Mouse (Mus musculus): ENCODE measurements at regions not wholly inside any gene's neighbourhood (a gene's known extent, or its start where the extent isn't known, plus 50 kb on each side); places are given as distances from the start of the nearest gene placed in this dataset.
A peak's percentile ranks its signal among the peaks of the same experiment; 100 is the strongest.
"Not testable (repeated sequence)": the region's sequence is repeated elsewhere in the genome, so short reads cannot be mapped to it uniquely, and the experiment has no call there.

DNA sequence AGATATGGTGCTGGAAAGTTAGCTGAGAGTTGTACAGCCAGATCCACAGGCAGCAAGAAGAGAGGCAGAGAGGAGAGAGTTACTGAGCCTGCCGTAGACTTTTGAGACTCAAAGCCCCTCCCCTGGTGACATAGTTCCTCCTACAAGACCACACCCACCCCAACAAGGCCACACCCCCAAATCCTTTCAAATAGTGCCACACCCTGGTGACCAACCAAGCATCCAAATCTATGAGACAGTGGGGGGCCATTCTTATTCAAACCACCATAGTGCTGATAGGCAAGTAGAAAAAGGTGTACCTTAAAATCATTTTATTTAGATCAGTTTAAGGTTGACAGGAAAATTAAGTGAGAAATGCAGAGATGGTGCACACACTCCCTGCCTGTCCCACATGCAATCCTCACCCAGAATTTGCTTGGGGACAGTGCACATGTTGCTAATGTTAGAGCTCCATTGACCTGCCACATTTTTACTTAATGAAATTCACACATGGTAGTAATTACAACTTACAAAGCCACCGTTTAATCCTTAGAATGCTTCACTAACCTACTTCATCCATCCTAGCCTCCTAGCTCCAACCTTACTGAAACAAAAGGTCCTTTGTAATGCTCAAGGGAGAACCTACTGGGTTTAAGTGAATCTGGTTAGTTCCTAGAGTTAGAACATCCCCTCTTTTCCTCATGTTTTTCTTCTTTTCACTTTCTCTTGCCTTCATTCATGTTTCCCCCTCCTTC lies 86.5 kb downstream of the Phlda1 start:
- DNase-seq = no peak

DNA sequence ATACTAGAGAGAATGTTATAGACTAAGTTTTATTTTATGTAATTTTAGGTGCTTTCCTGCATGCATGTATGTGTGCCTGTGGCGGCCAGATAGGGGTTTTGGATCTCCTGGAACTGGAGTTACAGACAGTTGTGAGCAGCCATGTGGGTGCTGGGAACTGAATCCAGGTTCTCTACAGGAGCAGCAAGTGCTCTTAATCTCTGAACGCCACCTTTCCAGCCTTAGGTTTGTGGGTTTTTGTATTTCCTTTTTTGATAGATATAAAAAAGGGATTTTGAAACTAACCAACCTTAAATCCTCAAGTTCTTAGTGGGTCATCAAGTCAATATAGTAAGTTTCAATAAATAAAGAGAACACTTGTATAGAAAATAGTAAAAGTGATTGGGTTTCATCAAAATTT lies 87.2 kb downstream of the Phlda1 start:
- no peak for DNase-seq

DNA sequence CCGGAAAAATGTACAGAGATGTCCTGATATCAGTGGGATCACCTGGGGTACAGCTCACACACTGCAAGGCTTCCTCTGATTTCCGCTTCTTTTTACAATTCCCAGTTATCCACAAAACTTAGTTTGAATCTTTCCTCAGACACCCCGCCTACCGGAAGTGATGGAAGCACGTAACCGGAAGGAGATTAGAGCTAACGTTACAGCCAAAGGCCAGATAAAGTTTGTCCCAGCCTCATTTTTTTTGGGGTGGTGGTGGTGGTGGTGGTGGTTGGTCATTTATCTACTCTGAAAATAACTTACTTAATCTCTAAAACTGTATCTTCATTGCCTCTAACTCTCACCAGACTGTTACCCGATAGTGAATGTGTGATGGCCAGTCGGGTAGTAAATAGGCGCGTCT lies 88.1 kb downstream of the Phlda1 start:
- no peak for DNase-seq

DNA sequence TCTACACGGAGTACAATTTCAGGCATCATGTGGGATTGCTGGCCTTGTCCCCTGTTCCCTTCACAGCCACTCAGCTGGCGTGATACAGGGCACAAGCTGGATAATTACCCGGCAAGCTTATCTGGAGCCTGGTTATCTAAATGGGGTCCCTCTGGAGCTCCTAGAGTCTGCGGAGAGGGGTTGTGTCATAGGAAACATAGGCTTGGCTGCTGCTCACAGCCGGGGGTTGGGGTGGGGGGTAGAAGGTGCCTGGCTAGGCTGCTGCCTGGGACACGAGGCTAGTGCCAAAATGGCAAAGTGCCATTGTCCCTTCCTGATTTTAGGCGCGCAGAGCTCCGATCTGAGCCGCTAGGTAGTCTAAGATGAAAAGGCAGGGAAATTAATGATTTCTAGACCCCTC lies 88.6 kb downstream of the Phlda1 start:
- peak; percentile 41 for DNase-seq

DNA sequence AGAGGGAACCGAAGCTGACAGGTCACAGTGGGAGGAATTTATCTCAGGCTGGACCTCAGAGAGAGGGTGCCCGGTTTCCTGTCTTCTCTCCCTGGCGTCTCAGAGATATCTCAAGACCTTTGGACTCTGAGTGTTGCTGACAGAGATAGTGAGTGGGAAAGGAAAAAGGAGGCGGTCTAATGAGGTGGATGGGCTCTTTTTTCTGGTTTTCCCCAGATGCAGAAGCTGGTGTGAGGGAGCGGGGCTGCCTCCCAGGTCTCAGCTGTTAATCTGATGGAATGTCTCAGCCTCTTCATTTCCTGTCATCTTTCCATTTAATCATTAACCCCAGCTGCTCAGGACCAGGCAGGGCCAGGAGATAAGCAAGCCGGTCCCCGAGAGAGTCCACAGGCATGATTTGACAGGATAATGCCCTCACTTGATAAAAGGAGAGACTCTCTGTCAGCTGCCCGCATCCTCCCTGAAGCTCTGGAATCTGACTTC lies 89.5 kb downstream of the Phlda1 start:
- DNase-seq = peak; percentile 46

DNA sequence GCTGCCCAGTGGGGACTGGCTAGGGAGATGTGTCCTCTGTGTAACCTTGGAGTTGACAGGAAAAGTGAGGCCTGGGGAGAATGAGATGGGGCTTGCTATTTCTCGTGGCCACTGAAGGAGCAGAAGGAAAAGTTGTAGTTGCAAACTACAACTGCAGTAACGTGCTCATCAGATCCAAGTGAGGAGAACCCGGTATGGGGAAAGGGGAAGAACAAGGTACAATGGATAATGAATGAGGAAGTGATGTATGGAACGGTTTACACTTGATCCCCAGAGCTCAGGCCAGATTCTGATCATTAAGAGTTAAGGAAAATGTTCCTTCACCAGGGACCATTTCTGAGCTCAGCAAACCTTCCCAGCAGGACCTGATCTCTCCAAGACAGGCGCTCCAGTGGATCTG lies 92.6 kb downstream of the Phlda1 start:
- no peak for DNase-seq

DNA sequence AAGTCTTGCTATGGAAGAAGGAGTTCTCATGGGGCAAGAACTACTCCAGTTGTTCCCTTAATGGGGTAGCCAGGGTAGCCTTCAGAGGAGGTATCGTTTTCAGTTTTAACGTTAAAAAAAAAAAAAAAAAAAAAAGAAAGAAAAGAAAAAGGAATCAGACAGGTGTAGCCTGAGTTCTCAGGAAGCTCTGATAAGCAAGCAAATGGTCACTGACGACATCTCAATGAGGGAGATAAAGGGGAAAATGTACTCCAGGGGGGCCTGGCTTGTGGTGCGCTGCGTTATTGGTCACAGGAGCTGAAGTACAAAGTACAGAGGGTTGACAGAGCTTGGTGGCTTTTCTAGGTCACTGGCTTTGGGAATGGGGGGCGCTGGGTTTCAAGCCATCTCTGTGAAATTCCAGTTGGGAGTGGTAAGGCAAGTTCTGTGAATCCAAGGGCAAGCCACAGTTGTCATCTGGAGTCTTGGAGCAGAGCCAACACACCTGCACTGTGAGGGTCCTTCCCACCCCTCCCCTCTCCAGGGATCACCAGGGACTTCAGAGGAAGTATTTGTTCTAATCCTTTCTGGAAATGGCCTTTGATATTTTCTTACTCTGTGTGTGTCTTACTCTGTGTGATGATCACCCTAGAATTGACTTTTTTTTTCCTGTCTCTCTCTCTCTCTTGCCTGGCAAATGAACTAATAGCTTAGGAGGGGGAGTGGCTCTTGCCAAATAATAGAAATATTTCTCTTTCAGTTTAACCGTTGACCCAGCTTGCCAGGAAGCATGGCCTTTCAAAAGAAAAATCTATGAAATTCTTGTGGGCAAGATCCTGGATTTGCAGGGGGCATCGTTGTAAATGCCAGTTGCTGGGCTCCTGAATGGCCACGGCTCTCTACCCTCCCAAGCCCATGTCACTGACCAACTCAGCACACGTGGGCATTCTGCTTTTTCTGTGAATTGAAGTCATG lies 93.5 kb downstream of the Phlda1 start:
- peak; percentile 53 for DNase-seq

DNA sequence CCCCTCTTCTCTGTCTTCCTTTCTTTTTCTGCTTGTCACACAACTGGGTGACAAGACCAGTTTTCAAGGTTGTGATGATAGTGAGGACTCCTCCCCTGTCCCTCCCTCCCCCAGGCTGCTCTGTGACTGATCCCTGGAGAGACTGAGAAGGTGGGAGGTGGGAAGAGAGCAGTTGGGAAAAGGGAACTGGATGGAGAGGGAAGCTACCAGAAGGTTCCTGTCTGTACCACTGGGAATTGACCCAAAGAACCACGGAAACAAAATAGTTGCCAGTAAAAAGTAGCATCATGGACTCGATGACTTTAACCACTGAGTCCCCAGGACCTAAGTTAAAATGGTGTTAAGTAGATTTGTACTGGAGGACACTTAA lies 94.2 kb downstream of the Phlda1 start:
- no peak for DNase-seq

DNA sequence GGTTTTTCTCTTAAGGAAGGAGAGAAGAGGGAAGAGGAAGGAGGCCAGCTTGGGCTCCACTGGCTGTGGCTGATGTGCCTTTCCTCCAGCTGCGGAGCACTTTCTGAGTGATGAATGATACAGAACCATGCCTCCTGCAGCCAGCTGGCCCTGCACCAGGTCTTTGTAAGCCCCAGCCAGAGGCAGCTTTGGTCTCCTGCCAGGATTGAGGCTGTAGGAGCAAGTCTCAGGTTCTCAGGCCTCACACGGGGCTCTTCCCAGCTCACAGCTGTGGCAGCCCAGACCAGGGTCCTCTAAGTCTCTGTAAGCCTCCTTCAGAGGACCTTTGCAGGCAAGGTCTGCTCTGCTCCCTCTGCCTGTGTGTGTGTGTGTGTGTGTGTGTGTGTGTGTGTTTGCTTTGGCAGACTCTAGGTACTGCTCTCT lies 94.6 kb downstream of the Phlda1 start:
- peak; percentile 94 for DNase-seq

DNA sequence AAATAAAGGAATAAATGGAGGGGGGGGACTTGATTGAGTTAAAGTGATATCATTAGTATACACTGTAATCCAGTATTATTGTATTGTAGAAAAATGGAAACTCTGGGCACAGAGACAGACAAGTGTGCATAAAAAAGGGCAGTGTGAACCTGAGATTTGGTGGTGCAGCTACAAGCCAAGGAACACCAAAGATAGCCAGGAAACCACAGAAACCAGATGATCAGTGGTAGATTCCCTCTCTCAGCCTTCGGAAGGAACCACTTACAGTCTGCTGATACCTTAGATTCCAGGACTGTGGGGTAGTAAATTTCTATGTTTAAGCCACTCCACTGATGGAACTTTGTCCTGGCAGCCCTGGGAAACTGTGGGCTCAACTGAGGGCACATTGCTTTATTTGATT lies 97.1 kb downstream of the Phlda1 start:
- DNase-seq = no peak

DNA sequence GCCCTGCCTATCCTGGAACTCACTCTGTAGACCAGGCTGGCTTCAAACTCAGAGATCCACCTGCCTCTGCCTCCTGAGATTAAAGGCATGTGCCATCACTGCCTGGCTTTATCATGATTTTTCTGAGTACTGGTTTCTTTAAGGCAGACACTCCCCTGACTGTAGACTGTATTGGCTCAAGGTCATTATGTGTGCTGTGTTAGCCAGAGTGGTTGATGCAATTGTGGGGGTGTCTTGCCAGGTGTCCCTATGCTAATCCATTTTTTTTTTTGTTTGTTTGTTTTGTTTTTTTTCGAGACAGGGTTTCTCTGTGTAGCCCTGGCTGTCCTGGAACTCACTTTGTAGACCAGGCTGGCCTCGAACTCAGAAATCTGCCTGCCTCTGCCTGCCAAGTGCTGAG lies 101.3 kb downstream of the Phlda1 start:
- DNase-seq = not testable (repeated sequence)

DNA sequence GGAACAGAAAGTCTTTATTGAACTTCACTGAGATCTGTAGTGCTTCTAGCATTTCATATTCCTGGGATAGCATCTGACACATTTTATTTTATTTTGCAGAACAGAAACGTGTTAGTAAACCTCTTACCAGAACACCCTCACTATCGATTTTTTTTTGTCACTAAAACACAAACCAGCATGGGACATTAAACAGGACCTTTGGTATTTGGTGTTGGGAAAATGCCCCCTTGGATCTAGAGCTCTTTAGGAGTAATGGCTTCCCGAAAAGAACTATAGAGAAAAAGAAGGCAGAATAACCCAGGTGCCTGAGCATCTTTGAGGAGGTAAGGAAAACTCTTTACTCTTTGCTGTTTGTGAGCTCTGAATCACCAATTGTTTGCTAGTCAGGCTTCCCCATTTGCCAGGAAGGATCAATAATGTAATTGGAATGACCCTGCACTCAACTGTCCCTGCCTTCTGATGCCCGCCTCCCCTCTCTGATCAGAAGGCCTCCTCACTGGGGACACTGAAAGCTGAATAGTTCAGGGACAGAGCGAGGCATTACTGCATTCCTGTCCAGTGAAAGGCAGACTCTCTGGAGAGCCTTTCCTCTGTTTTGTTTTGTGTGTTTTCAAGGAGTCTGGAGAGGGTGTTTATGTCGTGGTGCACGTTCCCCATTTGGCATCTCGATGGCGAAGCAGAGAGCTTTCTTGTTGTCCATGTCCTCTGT lies 102.5 kb downstream of the Phlda1 start:
- DNase-seq = no peak

DNA sequence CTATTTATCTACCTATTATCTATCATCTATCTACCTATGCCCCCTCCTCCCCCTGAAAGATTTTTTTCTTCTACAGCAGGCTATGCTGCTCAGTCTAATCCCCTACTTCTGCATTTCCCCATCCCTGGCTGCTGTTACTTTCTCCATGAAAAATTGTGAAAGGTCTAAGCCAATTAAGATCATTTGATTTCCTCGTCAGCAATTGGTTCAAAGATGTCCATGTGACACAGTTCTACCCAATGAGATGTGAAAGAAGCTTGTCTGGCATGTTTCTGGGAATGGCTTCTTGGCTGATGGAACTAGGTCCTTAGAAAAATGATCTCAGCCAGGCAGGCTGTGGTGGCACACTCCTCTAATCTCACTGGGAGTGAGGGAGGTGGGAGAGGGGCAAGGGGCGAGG lies 103.8 kb downstream of the Phlda1 start:
- DNase-seq = no peak

DNA sequence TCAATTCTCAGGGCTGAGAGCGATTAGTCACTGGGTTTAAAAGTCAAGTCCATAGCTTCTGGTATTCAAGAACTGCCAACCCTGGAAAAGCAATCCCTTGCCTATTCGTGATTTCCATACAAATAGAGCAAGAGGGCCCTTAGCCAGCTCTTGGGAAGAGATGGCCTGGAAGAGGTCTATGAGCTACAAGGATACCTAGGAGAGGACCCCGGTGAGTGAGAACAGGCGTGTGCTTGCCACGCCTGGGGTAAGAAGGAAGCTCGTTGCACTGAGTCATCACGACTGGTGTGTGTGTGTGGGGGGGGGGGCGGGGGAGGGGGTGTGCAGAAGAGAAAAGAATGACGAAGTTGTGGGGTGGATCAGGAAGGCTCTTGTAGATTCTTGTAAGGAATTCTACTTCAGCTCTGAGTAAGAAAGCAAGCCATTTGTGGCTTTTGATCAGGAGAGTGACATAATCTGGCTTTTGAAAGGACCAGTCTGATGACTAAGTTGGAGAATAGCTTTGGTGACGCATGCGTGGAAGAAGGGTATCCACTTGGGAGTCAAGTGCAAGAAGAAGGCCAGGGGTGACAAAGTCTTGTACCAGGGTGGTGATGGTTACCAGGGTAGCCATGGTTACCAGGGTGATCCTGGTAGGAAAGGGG lies 113.7 kb downstream of the Phlda1 start:
- no peak for DNase-seq

DNA sequence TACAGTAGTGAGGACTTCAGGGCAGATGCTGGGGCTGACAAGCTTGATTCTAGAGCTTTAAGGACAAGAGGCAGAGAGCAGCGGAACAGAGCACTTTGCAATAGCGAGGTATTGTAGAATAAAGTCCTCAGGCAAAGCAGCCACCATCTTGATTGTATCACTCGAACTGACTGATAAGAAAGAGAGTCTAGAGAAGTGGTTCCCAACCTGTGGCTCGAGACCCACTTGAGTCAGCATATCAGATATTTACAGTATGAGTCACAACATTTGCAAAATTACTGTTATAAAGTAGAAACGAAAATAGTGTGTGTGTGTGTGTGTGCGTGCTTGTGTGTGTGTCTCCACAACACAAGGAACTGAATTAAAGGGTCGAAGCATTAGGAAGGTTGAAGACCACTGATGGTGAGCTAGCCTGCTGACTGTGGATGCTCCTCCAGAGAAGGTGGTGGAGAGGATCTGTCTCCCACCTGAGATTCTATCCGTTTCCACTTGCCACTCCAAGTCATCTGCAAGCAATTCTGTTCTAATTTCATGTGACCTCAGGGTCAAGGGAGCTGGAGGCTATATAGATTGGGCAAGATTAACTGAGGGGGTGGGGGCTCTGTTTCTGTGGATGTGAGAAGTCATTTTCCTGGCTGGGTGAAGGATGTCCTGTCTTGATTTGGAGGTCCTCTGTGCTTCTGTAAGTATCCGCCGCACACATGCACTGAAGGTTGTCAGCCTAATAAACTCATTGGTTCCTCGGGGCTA lies 115.0 kb downstream of the Phlda1 start:
- DNase-seq = no peak

DNA sequence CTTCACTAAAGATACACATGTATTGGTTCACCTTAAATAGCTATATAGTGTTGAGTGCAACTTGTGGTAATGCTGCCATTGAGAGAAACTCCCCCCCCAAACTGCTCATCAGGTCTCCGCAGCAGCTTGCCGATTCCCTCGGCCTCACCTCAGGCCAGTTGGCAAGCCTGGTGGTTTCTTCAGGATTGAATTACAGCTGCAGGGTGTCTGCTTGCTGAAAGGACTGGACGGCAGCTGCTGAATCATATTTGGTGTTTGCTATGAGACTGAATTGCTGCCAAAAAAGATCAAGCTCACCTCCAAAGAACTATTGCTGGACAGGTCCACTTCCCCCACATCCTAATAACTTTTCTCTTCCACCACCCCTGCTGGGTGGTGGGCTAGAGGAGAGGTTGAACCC lies 116.7 kb downstream of the Phlda1 start:
- no peak for DNase-seq

DNA sequence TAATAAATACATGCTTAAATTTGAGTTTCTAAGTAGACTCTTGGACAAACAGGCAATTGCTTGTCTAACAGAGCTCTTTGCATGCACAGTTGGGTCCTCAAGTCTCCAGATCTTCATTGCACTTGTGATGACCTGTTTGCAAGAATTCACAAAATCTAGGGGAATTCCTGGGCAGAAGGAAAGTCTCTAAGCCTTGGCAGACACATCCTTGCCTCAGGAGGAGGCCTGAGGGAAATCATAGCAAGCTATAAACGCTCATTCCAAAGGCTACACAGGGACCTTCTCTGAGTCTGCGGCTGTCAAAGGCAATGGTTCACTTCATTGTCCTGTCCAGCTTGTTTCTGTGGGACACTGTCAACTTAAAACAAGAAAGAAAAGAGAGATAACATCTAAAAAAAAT lies 117.9 kb downstream of the Phlda1 start:
- DNase-seq = no peak

DNA sequence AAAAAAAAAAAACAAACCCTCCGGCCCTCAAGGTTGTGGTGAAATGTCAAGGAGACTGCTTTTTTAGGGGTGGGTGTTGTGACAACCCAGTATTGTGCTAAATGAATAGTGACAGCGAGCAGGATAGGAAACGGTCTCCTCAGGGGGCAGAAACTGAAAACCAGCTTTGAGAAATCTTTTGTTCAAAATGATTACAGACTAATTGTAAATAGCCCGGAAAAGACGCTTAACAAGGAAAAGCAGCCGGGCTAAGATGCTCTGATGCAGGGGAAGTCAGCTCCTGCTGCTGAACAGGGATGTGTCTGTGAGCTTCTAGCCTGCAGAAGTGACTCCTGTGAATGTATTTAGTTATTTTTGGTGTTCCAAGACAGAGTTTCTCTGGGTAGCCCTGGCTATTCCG lies 118.5 kb downstream of the Phlda1 start:
- DNase-seq = no peak

DNA sequence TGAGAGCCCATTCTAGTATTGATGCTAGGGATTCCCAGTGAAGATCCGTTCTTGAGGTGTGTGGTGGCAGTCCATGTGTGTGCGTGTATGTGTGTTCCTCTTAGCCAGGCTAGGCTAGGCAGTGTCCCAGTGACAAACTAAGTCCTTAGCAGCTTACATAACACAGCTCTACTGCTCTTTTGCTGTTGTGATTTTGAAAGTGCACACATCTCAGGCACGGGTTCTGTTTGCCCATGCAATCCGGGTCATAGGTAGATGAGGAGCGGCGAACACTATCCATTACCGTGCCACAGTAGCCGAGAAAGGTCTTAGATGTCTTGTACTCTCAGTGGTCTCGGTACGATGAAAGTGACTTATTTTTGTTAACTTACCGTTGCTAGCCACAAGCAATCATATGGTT lies 119.5 kb downstream of the Phlda1 start:
- no peak for DNase-seq

DNA sequence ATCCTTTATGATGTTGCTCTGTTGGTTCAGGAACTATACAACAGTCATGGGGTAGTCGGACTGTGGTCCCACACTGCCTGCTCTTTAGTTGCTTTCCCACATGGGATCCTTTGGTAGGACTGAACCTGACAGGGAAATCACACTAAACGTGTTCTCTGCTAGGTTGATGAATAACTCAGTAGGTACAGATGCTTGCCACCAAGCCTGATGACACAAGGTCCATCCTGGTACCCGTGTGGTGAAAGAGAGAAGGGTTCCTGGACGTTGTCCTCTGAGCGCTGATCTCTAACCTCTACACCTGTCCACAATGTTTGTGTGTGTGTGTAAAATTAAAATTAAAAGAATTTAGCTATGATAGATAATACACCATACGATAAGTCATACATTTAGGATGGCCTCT lies 119.9 kb downstream of the Phlda1 start:
- DNase-seq = no peak

DNA sequence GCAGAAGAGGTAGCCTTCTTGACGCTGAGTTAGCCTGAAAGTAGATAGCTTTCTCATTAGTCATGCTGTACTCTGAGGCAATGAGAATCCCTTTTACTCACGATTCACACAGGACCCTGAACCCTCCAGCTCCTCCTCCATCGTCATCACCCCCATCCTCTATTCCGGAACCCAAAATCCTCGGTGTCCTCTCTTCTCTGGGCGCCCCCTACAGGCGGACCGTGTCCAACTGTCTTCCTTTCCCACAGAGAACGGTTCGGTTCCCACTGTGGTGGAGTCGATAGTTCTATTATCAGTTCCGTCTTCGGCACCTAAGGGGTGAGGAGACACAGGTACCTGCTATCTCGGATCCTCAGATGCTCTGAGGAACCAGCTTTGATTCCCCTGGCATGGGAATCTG lies 130.2 kb downstream of the Phlda1 start:
- peak; percentile 21 for DNase-seq

DNA sequence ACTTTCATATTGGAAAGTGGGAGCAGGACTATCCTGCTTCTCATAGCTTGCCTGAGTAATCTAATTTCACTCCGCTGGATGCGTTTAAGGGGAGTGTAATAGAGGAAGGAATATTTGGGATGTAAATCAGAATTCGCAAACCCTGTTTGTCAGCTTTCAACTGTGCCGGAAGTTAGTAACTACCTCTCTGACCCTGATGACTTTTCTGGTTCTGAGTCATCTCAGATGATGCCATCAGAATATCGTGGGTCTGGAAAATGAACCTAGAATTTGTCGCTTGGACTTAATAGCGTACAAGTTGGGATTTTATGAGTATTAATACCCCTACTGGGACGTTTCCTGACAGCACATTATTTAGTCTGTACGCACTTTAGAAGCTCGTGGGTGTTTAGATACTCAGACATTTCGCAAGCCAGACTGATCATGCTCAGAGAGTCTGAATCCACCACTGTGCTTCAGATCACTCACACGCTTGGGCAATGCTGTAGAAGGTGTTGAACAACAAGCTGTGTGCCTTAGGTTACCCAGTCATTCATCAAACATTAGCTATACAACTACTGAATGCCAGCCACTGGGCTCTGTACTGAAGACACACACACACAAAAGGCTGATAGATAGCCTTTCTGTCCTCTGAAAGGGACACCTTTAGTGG lies 131.1 kb downstream of the Phlda1 start:
- DNase-seq = no peak
